Mouse (Mus musculus) gastrocnemius, postnatal 10 days (tissue): ENCODE results near the gene 5730596B20Rik. TPM values are rescaled to one million over a fixed set of nuclear protein-coding genes. Genes with fewer than 3 reads are reported as not detected.
A peak's percentile ranks its signal among the peaks of the same experiment; 100 is the strongest.

Experiments
- DNase-seq: peaks from one replicate; pipeline ENCODE4 v3.0.0; 2021; ENCODE audit warnings: mixed read lengths
- long read RNA-seq, 2 experiments: library from polyadenylated mRNA; stranded (forward); transcript quantifications; one replicate each; pipeline ENCODE4 v2.0.0; 2021
- total RNA-seq, 2 experiments: library from RNA; stranded (reverse); gene quantifications; 2 replicates each; pipeline ENCODE4 v1.2.3; 2021

5730596B20Rik gene
- under 1 TPM; 0.12 to 0.25 TPM for total RNA-seq
- long read RNA-seq, experiment 1 = 0 reads
- long read RNA-seq, experiment 2 = 0 reads

DNA sequence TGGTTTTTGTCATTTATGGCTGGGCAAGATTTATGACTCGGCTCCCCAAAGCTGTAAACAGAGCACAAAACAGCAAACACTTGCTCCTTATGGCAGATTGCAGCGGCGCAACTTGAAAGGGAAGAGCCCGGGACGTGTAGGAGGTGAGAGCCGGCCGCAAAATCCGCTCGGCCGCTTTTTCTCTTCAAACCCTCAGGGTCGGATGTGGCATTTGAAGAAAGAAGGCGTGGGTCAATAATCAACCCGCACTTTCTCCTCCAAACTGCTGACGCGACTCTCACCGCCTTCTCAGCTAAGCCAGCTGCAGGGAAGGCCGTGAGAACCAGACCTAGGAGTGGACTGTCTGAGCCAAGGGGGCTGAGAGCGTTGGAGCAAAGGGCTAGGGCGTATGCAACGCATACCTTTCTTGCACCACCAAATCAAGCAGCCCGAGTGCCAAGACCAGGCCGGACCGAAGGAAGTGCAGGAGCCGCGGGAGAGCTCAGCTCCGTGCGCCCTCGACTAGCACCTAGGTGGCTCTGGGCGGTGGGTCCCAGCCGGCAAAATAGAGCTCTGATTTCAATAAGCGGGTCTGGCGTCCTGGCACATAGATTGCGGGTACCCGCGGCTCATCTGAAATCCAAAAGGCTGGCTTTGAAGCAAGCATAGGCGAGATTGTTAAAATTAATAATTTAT, at the start of gene 5730596B20Rik:
Gene 5730596B20Rik (plus strand): TSS at position 438 of the 675 bp plus-strand sequence.
- no peak for DNase-seq

GRCm38 (mm10) chr6:52137841-52138535, 39.3 kb upstream of the 5730596B20Rik start:
- DNase-seq = no peak

- DNase-seq = no peak
These were observed 38.7 kb upstream of the 5730596B20Rik start for GRCm38 (mm10) chr6:52138576-52138975.

- no peak for DNase-seq
These were observed 38.2 kb upstream of the 5730596B20Rik start for GRCm38 (mm10) chr6:52139115-52139514.

DNA sequence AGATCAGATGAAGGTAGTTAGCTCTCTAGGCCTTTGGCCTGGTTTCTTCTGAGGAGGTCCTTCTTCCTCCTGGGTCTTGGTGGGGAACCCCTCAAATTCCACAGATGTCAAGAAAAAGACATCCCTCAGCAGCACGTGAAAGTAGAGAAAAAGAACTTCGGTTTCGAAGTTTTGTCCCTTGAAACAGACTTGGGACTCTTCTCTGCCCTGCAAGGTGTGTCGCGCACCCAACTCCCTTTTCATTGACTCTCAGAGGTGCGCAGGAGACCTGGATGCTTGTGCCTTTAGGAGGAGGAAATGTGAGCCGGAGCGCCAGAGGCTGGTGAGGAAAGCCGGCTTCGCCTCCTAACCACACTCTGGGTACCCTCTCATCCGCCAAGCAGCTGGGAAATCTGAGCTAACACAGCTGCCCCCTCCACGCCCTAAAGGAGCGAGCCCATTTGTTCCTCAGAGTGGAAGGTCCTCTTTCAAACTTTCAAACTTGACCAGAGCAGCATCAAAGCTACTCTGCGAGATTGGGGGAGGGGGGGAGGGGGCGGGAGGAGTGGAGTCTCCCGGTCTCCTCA, 26.8 kb upstream of the 5730596B20Rik start:
- DNase-seq = no peak

GRCm38 (mm10) chr6:52151571-52151970, 25.7 kb upstream of the 5730596B20Rik start:
- no peak for DNase-seq

GRCm38 (mm10) chr6:52152226-52153193, 24.8 kb upstream of the 5730596B20Rik start:
- DNase-seq = no peak

DNA sequence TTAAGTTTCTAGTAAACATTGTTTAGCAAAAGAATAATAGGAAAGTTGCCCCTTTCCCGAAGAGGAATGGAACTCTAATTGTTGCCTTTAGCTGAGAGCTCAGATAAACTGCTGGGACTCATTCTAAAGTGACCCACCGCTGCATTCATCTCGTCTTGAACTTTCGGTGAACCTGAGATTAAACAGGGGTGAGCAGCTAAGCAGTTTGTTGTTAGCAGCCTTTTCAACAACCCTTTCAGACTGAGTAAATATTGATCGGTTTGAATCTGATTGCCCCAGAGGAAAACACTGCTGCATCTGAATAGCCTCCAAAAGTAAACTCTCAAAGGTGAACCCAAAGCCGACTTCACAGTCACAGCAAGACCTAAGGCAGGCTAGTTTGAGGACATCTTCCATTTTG, 24.0 kb upstream of the 5730596B20Rik start:
- DNase-seq = no peak

DNA sequence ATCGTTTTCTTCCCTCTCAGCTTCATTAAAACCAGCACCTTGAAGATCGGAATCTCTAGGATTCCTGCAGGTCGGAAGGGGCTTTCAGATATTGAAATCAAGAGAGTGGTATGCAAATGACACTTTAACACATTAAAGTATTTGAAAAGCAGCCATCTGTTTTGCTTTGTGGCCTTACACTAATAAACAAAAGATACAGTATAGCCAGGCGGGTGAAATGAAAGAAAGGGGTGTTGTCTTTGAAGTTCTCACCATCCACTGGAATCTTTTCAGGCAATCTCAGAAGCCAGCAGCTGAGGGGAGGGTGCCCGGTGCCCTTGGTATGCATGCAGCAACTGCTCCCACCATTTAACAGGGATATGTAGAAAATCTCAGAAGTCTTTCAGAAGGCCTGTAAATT, 23.3 kb upstream of the 5730596B20Rik start:
- DNase-seq = no peak

DNA sequence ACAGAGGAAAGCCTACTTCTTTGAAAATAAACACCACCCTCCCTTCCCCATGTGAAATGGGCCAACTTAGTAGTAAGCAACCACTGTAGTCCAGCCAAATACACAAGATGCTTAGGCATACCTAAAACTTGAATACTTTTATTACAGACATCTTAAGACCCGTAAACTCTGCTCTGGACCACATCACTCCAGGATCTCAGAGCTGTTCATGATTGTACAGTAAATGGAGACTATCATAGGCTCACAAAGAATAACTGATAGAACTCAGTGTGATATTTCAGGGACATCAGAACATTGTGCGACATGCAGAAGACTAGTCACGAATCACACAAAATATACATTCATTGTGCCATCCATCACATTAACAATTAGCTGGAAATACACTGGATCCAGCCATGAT, 21.8 kb upstream of the 5730596B20Rik start:
- no peak for DNase-seq

- DNase-seq = no peak
These were observed 20.6 kb upstream of the 5730596B20Rik start for GRCm38 (mm10) chr6:52156551-52157200.

- no peak for DNase-seq
These were observed 19.6 kb upstream of the 5730596B20Rik start for GRCm38 (mm10) chr6:52157466-52158275.

DNA sequence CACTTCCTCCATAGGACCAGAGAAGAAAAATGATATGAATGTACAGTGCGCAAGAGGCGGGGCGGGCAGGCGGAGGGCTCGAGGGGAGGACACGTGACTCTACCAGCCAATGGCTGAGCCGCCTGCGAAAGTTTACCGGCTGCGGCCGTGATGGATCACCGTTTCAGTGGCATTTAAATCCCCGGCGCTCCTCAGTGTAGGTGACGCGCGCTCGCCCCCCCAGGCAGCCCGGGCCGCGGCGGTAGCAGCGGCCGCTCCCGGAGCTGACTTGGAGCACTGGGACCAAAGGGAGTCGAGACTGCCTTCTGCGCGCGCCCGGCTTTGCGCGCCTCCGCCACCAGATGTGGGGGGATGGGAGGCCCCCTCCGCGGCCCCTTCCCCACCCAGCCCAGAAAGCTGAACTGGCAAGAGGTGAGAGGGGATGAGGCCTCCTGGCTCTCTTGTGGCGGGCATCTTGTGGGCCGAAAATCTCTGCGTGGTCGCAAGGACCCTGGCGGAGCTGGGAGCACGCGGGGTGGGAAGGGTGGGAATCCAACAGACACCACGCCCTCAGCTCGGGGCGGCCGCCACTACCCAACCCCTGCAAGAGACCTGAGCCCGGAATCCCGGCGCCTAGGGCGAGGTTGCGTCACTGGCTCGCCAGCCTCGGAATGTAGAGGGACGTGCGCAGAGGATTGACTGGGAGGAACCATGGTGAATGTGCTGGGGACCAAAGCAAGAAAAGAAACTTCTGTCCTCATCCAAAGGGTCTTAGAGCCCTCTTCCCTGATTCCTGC, 18.8 kb upstream of the 5730596B20Rik start, which contains the start of gene Hoxa1:
Gene Hoxa1 (minus strand): TSS at position 42 of the 776 bp plus-strand sequence.
- DNase-seq = peak; percentile 67

DNA sequence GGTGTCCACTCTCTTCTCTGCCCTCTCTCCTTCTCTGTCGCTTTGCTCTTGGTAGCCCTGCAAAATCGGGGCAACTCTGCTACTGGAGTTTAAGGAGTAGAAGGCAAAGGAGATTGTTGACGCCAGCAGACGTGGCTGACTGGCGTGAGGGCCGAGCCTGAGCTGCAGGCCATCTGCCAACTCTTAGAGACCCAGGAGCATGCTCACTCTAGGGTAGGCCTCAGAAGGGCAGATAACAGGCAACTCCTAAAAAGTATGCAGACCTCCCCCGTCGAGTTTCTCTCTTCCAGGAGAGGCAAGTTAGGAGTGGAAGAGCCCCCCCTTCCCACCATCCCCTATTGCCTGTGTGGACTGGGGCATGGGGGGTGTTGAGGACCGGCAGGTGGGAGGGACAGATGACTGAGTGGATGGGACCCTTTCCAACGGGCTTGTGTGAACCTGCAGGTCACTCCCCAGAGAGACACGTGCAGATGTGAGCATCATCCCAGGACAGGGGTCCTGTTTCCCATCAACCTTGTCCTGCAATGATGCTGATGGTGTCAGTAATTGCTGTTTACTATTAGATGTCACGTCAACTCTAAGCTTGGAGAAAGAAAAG, 18.0 kb upstream of the 5730596B20Rik start:
- DNase-seq = no peak

GRCm38 (mm10) chr6:52159979-52160378, 17.3 kb upstream of the 5730596B20Rik start:
- no peak for DNase-seq

DNA sequence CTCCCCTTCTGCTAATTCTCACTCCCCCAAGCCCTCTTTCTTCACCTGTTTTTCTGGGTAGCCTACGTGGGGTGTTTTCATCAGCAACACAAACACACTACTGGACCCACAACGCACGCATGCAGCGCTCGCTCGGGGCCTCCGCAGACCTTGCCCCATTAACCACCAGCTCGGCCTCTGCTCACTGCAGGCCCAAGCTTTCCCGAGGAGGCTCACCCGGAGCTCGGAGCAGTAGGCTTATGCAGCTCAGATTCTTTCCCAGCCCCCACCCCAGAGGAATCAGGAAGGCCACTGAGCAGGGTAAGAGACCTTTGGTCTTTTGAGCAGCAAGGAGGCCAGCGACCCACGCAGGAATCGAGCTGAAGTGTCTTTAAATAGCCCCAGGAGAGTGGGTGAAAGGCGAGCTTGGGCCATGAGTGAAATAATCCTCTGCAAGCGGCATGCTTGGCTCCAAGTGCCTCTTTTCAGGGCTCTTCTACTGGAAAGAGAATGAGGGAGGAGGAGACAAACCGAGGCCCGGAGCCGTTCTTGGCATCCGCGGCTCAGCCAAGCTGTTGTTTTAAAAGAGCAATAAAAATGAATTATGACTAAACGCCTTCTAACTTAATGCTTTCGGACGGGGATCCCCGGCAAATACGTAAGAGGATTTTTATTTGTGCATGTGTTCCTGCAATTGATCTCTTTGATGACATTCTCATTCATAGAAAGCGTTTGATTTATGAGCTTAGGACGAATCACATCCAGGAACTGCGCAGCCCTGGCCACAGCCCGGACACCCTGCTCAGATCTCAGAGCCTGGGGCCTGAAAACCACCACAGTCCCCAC, 16.6 kb upstream of the 5730596B20Rik start:
- DNase-seq = no peak

- DNase-seq = no peak
These were observed 15.8 kb upstream of the 5730596B20Rik start for GRCm38 (mm10) chr6:52161336-52162092.

DNA sequence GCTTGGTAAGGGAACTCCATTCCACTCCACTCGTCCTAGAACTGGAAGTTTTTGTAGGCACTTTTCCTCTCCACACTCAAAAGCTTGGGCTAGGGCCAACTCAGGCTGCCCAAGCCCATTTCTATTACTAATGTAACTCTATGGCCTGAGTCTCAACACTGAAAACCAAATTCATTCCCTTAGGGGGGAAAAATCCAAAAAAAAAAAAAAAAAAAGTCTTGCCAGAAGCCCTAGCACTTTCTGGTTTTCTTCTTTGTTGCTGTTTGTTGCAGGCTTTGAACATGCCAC, 15.3 kb upstream of the 5730596B20Rik start:
- no peak for DNase-seq
